Mouse (Mus musculus): ENCODE data around the gene Lrrk1.

Lrrk1 gene

DNA sequence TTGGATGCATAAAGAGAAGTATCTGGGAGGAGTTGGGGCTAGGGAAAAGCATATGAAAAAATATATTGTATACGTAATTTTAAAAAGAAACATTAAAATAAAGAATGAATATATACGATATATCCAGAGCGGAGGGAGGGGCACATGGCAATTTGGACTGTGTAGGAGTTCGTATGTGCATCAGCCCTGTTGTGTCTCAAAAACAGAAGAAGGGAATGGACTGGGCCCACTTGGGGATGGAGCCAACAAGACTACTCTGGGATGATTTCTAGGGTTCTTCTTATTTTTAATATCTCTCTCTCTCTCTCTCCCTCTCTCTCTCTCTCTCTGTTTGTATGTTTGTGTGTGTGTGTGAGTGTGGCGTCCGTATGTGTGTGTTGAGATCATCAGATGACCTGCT, 1.7 kb downstream of the Lrrk1 start:
- in situ Hi-C loops (cut with MboI; ENCODE audit: unreplicated experiment in 2 of 2), result loop anchor here (5.0 to 25.0 kb wide), 4 partner anchors 289 to 1249 kb away; partner anchors contain the start of gene Tm2d3 (in 1 of the 2)

DNA sequence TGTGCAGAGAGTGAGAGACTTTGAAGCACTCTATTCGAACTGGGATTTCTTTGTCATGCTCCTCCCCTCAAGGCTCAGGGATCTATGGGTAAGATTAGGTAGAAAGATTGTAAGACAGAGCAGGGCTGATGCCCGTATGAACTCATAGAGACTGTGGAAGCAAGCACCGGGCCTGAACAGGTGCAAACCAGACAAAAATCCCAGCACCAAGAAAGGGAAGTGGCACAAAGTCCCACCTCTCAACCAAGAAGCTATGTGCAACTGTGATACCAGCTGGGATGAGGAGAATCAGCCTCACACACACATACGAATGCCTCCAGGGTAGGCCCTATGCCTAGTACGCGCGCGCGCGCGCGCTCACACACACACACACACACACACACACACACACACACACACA, 2.3 kb downstream of the Lrrk1 start:
- in situ Hi-C loops (cut with MboI; ENCODE audit: unreplicated experiment in 2 of 2), result loop anchor here (5.0 to 25.0 kb wide), 4 partner anchors 289 to 1249 kb away; partner anchors contain the start of gene Tm2d3 (in 1 of the 2)

DNA sequence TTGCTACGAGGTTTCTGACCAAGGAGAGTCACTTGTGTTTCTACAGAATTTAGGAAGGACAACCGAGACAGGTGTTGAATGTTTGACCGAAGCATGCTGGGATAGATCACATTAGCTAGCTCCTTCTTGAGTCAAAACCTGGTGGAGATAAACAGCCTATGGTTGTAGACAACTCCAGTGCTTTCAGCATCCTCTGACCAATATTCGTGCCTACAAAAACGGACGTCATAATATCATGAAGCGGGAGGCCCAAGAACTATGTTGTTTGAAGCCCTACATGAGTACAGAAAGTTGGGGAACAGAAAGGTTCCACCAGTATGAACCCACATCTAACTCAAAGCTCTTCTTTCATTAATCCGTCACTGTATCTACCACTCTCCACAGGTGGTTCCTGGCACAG, 3.3 kb downstream of the Lrrk1 start:
- in situ Hi-C loops (cut with MboI; ENCODE audit: unreplicated experiment in 2 of 2), result loop anchor here (5.0 to 25.0 kb wide), 6 partner anchors 68 to 1248 kb away; partner anchors contain the start of gene Tm2d3 (in 1 of the 2)

DNA sequence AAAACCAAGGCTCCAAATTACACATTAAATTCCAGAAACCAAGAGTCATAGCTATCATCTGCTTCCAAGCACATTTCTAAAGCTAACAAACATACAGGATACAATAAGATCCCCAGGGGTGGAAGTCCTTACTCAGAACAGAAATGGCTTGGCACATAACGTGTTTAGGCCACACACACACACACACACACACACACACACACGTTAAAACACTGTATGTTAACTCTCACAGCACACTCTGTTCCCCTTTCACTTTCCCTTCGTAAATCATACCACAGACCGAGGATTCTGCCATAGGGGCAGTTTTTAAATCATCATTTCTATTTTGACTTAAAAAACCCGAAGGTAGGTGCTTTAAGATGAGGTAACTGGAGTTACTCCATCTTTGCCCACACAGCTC, 3.9 kb downstream of the Lrrk1 start:
- in situ Hi-C loops (cut with MboI; ENCODE audit: unreplicated experiment in 2 of 2), result loop anchor here (5.0 to 25.0 kb wide), 5 partner anchors 67 to 1247 kb away; partner anchors contain the start of gene Tm2d3 (in 1 of the 2)

DNA sequence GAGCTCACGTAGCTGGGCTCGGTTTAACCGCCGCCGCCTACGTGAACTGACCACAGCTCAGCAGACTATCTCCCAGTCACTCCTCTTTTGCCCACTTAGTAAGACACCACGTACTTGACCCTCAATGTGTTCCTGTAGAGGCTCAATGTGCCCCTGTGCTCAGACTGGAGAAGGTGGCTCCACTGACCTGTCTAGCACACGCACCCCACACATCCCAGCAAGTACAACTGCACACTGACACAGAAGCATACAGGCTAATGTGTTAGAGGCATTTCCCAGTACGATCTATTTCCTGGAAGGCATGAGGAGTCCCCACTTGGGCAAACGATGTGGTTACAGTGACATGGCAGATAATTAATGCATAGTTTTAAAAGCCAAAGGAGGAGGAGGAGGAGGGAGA, 11.6 kb downstream of the Lrrk1 start:
- in situ Hi-C loops (cut with MboI; ENCODE audit: unreplicated experiment in 2 of 2), result loop anchor here (25.0 kb wide), 3 partner anchors 664 to 1239 kb away; partner anchors contain the start of gene Tm2d3 (in 1 of the 2)

DNA sequence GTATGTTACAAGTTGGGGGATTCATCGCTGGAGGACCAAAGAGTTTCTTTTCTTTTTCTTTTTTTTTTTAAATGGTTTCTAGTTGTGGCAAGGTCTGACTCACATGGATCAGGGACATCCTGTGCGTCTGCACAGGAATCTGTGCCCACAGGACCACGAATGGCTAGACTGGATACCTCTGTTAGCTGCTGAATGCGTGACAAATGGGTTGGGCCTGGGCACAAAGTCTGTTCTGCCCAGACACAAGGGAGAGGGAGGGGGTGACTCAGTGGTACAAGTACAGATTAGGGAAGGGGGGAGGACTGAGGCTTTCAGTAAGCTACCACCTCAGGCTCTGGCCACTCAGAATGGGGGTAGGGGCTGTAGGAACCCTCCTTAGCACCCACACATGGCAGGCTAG, 12.4 kb downstream of the Lrrk1 start:
- in situ Hi-C loops (cut with MboI; ENCODE audit: unreplicated experiment in 2 of 2), result loop anchor here (25.0 kb wide), 3 partner anchors 663 to 1238 kb away; partner anchors contain the start of gene Tm2d3 (in 1 of the 2)

DNA sequence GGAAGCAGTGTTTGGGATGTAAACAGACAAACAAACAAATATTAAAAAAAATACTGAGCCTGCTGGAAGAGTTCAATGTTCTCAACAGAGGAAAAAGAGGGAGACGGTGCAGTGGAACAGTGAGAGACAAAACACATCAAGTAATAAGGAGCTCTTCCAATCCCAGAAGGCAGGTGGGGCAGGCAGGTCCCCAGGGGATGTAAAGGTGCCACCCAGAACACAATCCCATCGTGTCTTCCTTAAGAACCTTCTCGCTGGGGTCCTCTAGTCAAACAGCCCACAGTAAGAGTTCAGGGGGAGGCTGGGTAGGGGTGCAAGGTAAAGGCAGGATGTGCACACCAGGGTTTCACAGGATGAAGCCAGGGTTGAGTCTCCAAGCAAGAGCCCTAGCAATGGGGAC, 14.8 kb downstream of the Lrrk1 start:
- in situ Hi-C loops (cut with MboI; ENCODE audit: unreplicated experiment in 2 of 2), result no loop called here

DNA sequence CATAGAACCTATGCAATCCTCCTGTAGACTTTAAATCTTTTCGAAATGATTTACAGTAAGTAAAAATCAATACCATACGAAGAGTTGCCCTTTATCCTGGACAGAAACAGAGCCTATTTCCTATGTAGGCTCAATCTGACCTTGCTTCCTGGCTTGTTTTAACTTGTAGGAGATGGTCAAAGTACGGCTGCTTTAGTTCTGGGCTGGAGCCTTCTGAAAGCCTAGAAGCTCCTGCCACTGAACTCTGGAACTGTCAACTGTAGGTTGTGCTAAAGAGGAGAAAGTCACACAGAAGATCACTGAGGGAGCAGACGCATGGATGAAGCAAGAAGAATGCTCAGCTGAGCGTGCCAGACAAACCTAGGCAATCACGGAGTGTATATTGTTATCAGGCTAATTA, 17.2 kb downstream of the Lrrk1 start:
- in situ Hi-C loops (cut with MboI; ENCODE audit: unreplicated experiment in 2 of 2), result no loop called here

DNA sequence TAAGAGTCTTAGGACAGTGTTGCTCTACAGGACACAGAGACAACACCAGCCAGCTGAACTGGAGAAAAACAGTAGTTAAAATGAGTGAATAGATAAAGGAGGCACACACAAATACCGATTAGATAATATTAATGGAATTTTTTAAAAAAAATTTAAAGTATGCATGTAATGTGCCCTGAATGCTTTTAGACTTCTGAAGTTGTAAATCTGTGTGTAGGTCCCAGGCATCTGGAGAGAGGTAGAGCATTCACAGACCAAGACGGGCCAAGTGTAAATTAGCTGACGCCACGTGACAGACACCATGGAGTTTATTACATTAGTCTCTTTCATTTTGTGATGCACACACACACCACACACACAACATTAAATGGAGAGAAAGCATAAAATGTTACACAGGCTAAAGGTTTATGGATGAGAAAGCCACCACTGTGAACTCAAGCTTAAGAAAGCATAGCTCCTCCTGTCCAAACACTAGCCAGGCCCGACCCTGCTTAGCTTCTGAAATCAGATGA, 18.2 kb downstream of the Lrrk1 start:
- in situ Hi-C loops (cut with MboI; ENCODE audit: unreplicated experiment in 2 of 2), result no loop called here

DNA sequence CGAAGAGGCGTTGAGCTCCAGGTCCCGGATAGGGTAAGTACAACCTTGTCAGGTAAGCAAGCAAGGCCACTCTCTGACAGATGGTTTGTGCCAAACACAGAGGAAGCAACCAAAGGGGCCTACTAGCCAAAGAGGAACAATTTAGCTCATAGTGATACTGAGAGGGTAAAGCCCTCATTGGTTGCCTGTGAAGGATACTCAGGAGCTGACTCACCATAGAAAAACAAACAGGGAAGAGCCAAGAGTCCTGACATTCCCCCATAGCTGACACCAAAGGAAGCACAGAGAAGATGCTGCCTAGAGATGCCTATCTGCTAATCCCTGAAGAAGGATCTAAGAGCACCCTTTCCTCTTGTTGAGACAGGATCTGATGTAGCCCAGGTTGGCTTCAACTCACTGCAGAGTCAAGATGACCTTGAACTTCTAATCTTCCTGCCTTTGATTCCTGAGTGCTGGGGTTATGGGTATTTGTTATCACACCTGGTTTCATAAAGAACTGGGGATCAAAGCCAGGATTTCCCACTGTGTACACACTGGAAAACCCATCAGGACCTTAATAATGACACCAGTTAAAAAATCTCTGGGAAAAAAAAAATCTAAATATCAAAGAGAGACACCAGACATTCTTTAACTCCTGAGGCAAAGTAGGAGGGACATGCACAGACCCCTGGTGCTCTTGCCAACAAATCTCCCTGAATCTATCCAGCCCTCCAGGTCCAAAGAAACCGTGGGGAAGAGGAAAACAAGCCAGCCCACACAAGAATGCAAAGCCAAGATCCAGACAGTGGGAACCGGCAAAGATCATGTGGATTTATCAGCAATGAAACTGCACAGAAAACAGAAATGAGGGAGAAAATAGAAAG, 18.8 kb downstream of the Lrrk1 start:
- in situ Hi-C loops (cut with MboI; ENCODE audit: unreplicated experiment in 2 of 2), result no loop called here

DNA sequence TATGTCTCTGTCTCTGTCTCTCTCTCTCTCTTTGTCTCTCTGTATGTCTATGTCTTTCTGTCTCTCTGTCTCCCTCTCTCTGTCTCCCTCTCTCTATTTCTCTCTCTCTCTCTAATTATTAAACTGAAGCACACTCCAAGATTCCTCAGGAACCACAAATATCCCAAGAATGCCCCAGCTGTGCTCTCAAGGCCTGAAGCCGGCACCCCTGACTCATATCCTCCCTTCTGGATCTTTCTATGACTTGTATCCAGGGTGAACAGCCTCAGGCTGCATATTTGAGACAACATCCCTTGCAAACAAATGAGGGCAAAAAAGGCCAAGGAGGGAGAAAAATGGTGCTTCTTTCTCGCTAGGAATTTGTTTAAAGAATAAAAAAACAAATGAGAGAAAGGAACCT, 22.2 kb downstream of the Lrrk1 start, which contains the start of gene Gm10974:
Gene Gm10974, plus strand, starts transcription at position 2 of the 400 bp plus-strand sequence.
- in situ Hi-C loops (cut with MboI; ENCODE audit: unreplicated experiment in 2 of 2), result no loop called here

DNA sequence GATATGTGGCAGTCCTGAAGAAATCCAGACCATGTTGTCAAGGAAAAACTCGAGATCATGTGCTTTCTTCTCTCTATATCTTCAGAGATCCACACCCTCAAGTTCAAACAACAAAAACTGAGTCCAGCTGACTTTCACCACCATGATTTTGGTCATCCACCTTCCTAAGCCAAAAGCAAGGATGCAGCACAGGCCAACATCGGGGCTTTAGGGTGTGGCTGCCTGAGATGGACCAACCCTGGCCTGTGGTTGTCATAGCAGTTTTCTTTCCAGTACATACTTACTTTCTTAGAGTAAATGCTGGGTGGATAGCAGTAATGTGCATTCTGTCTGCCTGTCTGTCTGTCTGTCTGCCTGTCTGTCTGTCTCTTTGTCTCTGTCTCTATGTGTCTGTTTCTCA, 22.7 kb downstream of the Lrrk1 start:
- in situ Hi-C loops (cut with MboI; ENCODE audit: unreplicated experiment in 2 of 2), result no loop called here

DNA sequence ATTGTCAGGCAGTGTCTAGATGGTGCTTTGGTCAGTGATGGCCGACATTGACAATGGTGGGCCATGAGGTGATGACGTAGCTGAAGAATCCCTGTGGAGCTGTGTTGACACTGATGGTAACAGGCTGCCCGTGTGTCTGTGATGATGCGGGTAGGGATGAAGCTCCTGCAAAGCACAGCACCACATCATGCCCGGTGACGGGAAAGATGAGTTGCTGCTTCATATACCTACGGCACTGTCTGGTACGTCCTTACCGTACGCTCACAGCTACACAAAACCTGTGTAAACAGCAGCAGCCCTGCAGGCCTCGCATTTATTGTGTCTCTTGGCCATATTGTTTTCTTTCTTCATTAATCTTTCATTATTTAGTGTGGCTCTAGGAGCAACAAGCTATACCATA, 23.7 kb downstream of the Lrrk1 start:
- in situ Hi-C loops (cut with MboI; ENCODE audit: unreplicated experiment in 2 of 2), result no loop called here

DNA sequence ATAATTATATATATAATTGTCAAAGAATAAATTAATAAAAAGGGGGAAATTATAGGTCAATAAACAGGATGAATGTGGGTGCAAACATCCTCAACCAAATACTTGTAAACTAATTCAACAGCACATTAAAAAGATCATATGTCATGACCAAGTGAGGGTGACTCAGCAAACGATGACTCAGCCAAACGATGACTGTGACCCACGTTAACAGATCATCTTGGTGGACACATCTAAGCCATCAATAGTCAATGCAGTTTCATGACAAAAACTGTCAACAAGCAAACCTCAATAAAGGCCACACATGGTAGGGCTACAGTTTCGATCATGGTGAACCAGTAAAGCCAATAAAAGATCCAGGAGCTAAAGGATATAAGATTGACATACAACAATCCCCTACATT, 29.1 kb downstream of the Lrrk1 start:
- in situ Hi-C loops (cut with MboI; ENCODE audit: unreplicated experiment in 2 of 2), result no loop called here

DNA sequence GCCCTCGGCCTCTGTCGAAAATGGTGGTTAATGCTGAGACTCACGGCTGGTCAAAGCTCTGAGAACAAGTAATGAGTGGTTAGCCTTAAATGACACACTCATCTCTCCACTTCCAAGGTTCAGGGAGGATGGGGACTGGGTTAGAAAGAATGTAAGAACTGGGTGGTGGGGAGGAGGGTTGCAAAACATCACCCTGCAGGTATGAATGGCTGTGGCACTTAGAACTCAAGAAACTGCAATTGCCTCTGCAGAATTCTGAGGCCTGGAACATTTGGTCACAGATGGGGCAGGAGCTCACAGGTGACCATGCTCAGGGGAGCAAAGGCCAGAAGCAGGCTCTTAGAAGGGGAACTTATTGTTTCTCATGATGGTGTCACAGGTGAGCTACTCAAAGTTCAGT, 29.7 kb downstream of the Lrrk1 start:
- in situ Hi-C loops (cut with MboI; ENCODE audit: unreplicated experiment in 2 of 2), result no loop called here

DNA sequence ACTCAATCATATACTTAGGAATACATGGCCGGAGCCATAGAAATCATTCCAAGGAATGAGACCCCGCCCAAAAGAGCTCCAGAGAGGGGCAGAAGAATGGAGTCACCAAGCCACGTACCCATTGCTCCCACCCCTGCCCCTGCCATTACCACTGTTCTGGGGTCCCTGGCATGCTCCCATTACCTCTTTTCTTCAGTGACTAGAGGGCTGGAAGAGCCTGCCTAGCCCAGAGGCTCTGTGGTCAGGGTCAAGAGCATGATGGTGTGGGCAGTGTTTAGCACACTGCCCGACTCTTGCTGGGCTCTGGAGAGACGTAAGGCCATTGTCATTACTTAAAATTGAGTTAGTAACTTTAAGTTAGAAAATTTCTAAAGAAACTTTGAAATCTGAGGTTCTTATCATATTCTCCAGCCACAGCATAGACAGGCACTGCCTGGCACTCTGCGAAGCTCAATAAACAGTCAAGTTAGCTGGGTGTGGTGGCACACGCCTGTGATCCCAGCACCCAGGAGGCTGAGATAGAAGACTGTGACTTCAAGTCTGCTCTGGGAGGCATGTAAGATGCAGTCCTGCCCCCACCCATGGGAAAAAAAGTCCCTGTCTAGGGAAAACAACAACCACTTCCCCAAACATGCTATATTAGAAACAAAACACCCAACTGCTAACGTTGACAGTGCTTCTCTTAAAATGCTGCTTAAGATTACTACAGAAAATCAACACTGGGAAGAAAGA, 32.2 kb downstream of the Lrrk1 start:
- in situ Hi-C loops (cut with MboI; ENCODE audit: unreplicated experiment in 2 of 2), result no loop called here

DNA sequence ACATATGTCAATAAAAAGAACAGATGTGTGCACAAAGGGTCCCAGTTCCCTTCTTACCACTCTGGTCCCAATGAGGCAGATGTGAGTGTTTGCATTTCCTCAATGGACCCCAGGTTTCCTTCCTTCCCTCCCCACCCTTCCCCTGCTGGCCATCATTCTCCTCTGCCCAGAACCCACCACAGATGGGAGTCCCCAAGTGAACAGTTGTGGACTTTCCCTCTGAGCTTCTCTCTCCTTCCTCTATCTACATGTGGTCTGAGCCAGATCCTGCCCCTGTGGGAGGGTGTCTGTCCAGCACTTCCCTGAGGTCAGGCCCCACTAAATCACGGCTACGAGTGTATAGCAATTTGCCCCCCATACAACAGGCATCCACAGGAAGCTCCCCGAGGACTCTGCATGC, 33.2 kb downstream of the Lrrk1 start:
- in situ Hi-C loops (cut with MboI; ENCODE audit: unreplicated experiment in 2 of 2), result no loop called here

DNA sequence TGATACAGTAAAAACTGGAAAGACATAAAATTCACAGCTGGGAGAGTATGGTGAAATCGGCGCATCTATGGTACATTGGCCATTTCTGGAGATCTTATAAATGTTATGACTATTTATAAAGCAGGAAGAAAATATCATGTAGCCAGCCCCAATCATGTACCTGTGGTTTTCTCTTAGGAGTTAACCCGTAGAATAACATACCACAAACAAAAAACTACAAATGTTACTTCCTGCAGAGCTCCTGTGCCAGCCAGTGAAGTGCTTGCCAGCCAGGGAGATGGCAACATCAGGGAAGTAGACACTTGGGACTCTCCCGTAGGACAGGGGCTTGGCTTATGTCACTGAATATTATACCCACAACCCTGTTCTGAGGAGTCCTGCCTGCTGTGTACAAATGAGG, 37.1 kb downstream of the Lrrk1 start:
- in situ Hi-C loops (cut with MboI; ENCODE audit: unreplicated experiment in 2 of 2), result no loop called here

DNA sequence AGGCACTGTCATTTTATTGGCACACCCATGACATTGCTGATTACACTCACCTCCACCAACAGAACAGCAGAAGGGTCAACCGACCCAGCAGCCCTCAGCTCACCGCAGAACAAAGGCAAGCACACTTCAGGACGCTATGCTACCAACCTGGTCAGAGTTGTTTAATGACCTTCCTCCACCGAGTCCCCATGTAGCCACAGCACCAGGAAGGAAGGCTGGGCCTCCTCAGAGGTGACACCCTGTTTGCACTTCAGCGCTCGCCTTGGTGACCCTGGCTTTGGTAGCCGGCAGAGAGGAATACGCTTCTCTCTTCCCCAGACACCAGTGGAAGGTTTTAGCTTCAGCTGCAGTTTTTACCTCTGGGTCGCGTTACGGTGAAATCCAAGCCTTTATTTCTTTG, 38.5 kb downstream of the Lrrk1 start:
- in situ Hi-C loops (cut with MboI; ENCODE audit: unreplicated experiment in 2 of 2), result loop anchor here in 1 of 2 experiments (5.0 kb wide), 1 partner anchor 37 kb away; no protein-coding TSS in a partner anchor

DNA sequence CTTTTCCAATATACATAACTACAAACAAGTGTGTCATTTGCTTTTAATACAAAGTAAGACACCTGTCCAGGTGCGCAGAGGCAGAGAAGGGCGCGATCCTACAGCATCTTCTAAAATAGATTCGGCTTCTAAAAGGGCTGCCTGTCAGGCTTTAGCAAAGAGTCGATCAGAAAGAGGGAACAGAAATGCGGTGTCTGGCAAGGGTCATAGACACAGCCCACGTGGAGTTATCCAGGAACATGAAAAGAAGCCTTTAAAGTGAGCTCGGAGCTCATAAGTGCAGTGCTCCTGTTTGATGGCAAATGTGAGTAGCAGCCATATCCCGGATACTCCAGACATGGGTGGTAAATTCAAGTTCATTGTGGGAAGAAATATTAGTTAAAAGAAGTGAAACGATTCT, 39.6 kb downstream of the Lrrk1 start:
- in situ Hi-C loops (cut with MboI; ENCODE audit: unreplicated experiment in 2 of 2), result loop anchor here in 1 of 2 experiments (5.0 kb wide), 1 partner anchor 36 kb away; no protein-coding TSS in a partner anchor

Data from v-Abl transformed pro-B cells (cell line).